Mouse (Mus musculus): Measurements from ENCODE around the gene Spef1. TPM values are rescaled to one million over a fixed set of nuclear protein-coding genes. Genes with fewer than 3 reads are reported as not detected.

Spef1 gene
- total and polyA plus RNA-seq, 3 experiments = 0.34 to 1.2 (median 1.0) TPM

GRCm38 (mm10) chr2:131209969-131210792, 23.1 kb upstream of the Spef1 start (continued):
- TF ChIP-seq MXI1 (IDR thresholded peaks at IDR 0.05; ENCODE audit: low read depth, low read length) = peak; percentile 80
- peak; percentile 57 for TF ChIP-seq ETS1 (conservative IDR thresholded peaks at IDR 0.05; ENCODE audit: low read depth, low read length)
- TF ChIP-seq ELF1 (IDR thresholded peaks at IDR 0.05; ENCODE audit: low read depth, low read length) = peak; percentile 81
- no peak for TF ChIP-seq EP300 (IDR thresholded peaks at IDR 0.05; ENCODE audit: low read length)
- TF ChIP-seq SMC3 (IDR thresholded peaks at IDR 0.05; ENCODE audit: low read depth, low read length) = peak; percentile 91
- TF ChIP-seq RAD21 (IDR thresholded peaks at IDR 0.05; ENCODE audit: low read depth, low read length) = peak; percentile 63
- peak; percentile 85; the same call in 1 of the 2 replicates for TF ChIP-seq MAX (IDR thresholded peaks at IDR 0.05; ENCODE audit: low read length)
- no peak for TF ChIP-seq ZKSCAN1 (IDR thresholded peaks at IDR 0.05; ENCODE audit: borderline replicate concordance, low read depth, low read length)
- TF ChIP-seq GABPA (IDR thresholded peaks at IDR 0.05; ENCODE audit: insufficient replicate concordance, low read depth, low read length) = peak; percentile 89; the same call in 1 of the 2 replicates
- TF ChIP-seq CTCF (conservative IDR thresholded peaks at IDR 0.05 in 1 of 2, IDR thresholded peaks at IDR 0.05 in 1 of 2; ENCODE audit: low read depth in 2 of 2, low read length in 2 of 2) = peak; percentile 63 to 97
- no peak for TF ChIP-seq JUN (IDR thresholded peaks at IDR 0.05; ENCODE audit: insufficient read depth, low read depth, low read length)
- no peak for TF ChIP-seq PAX5 (IDR thresholded peaks at IDR 0.05; ENCODE audit: low read length)
- TF ChIP-seq CHD2 (IDR thresholded peaks at IDR 0.05; ENCODE audit: low read length) = peak; percentile 80
- TF ChIP-seq TBP (conservative IDR thresholded peaks at IDR 0.05; ENCODE audit: low read depth, low read length) = 0 out of 2 replicates have a peak, but pooled peaks have one; percentile 40
- no peak for TF ChIP-seq MAFK (IDR thresholded peaks at IDR 0.05; ENCODE audit: insufficient replicate concordance, low read length)
- TF ChIP-seq ZMIZ1 (IDR thresholded peaks at IDR 0.05; ENCODE audit: low read depth, low read length) = peak; percentile 38; the same call in 1 of the 2 replicates
- TF ChIP-seq JUND (conservative IDR thresholded peaks at IDR 0.05; ENCODE audit: low read depth, low read length) = no peak
- peak; percentile 74 for TF ChIP-seq IRF4 (IDR thresholded peaks at IDR 0.05; ENCODE audit: low read depth, low read length)
- TF ChIP-seq HCFC1 (IDR thresholded peaks at IDR 0.05; ENCODE audit: low read depth, low read length) = peak; percentile 100
- TF ChIP-seq MEF2A (IDR thresholded peaks at IDR 0.05; ENCODE audit: borderline replicate concordance, low read depth, low read length) = peak; percentile 66
- TF ChIP-seq ZNF384 (IDR thresholded peaks at IDR 0.05; ENCODE audit: low read depth, low read length) = no peak
- peak; percentile 97 for TF ChIP-seq KAT2A (IDR thresholded peaks at IDR 0.05; ENCODE audit: insufficient replicate concordance, low read length)

GRCm38 (mm10) chr2:131209125-131209795, 22.2 kb upstream of the Spef1 start:
- H3K36me3 ChIP-seq (replicated peaks in 1 of 2; ENCODE audit: control insufficient read depth in 1 of 2, insufficient read depth in 1 of 2, low read length in 1 of 2) = peaks cover 7 to 18% of the 10 kb centered on the region in 2 experiments
- no peaks in the 10 kb centered on the region for H3K9me3 ChIP-seq (replicated peaks; ENCODE audit: low read length)
- H3K27me3 ChIP-seq (replicated peaks) = no peaks in the 10 kb centered on the region
- peaks cover 6 to 14% of the 10 kb centered on the region in 2 experiments; a peak in 3 of 4 replicates for H3K4me1 ChIP-seq (ENCODE audit: control insufficient read depth in 1 of 2, insufficient read depth in 2 of 2)
- H3K27ac ChIP-seq (ENCODE audit: insufficient read depth, low read depth) = no peak overlapping the region
- peak overlapping the region in 1 of 3 experiments; percentile 76 for H3K4me3 ChIP-seq (replicated peaks in 1 of 3; ENCODE audit: low read depth in 2 of 3, low read length in 2 of 3, poor library complexity in 1 of 3)
- no peak for DNase-seq (ENCODE audit: extremely low read depth)
- no peaks in the 10 kb centered on the region for H3K79me2 ChIP-seq (replicated peaks; ENCODE audit: control insufficient read depth, extremely low read depth, insufficient read depth, poor library complexity, severe bottlenecking)
- H3K4me2 ChIP-seq (ENCODE audit: insufficient read depth, low read depth, poor library complexity, severe bottlenecking) = peak overlapping the region; percentile 55
- peak overlapping the region; percentile 34 for H3K9ac ChIP-seq (ENCODE audit: insufficient read depth, low read depth)
- in situ Hi-C loops (cut with MboI; ENCODE audit: low pct_ligation_motif_present, low pct_unique_long_range_greater_than_20kb, low sequenced_read_pairs) (no loop called here), dilution Hi-C loops (cut with MboI; ENCODE audit: extremely low pct_ligation_motif_present, extremely low pct_unique_long_range_greater_than_20kb, low sequenced_read_pairs) (no loop called here)
- TF ChIP-seq UBTF (IDR thresholded peaks at IDR 0.05; ENCODE audit: low read depth, low read length) (no peak), RAD21 (IDR thresholded peaks at IDR 0.05; ENCODE audit: low read depth, low read length) (no peak), POLR2A (IDR thresholded peaks at IDR 0.05; ENCODE audit: low read depth, low read length) (no peak), ZMIZ1 (IDR thresholded peaks at IDR 0.05; ENCODE audit: low read depth, low read length) (no peak), ELF1 (IDR thresholded peaks at IDR 0.05; ENCODE audit: low read depth, low read length) (no peak)
